Mouse (Mus musculus) adrenal gland, adult 8-10 months (tissue): ENCODE data around the gene Arsb. TPM values are rescaled to one million over a fixed set of nuclear protein-coding genes. Genes with fewer than 3 reads are reported as not detected.
A peak's percentile ranks its signal among the peaks of the same experiment; 100 is the strongest.
"Not testable (repeated sequence)": the region's sequence is repeated elsewhere in the genome, so short reads cannot be mapped to it uniquely, and the experiment has no call there.

ENCODE experiments used
- DNase-seq: peaks from one replicate; pipeline ENCODE4 v3.0.0; 2022
- total RNA-seq, 4 experiments: library from RNA; stranded (reverse); gene quantifications; 2 replicates each; pipeline ENCODE4 v1.2.4; 2022

The Arsb gene
- total RNA-seq, 4 experiments from 2014 or later, result 46.8 to 54.0 (median 48.8) TPM

- no peak for DNase-seq
These were observed 153.5 kb downstream of the Arsb start for GRCm38 (mm10) chr13:93924735-93925432.

GRCm38 (mm10) chr13:93930561-93931340 is 159.3 kb downstream of the Arsb start:
- DNase-seq, result no peak

- no peak for DNase-seq
These were observed 165.0 kb downstream of the Arsb start for GRCm38 (mm10) chr13:93936455-93936854.

- DNase-seq, result no peak
These were observed 166.7 kb downstream of the Arsb start for GRCm38 (mm10) chr13:93938118-93938517.

GRCm38 (mm10) chr13:93939363-93940127 is 168.1 kb downstream of the Arsb start:
- DNase-seq, result no peak

- DNase-seq, result no peak
These were observed 169.5 kb downstream of the Arsb start for GRCm38 (mm10) chr13:93940742-93941531.

GRCm38 (mm10) chr13:93950996-93951395 is 179.6 kb downstream of the Arsb start:
- DNase-seq, result no peak

- no peak for DNase-seq
These were observed 180.1 kb downstream of the Arsb start for GRCm38 (mm10) chr13:93951555-93951954.

GRCm38 (mm10) chr13:93952466-93952865 is 181.0 kb downstream of the Arsb start:
- DNase-seq, result peak; percentile 57

- DNase-seq, result no peak
These were observed 186.5 kb downstream of the Arsb start for GRCm38 (mm10) chr13:93957907-93958306.

- DNase-seq, result no peak
These were observed 194.8 kb downstream of the Arsb start for GRCm38 (mm10) chr13:93966271-93966670.

- peak; percentile 87 for DNase-seq
These were observed 195.7 kb downstream of the Arsb start for GRCm38 (mm10) chr13:93967138-93967537.

GRCm38 (mm10) chr13:93970115-93970514 is 198.7 kb downstream of the Arsb start:
- DNase-seq, result no peak

- DNase-seq, result no peak
These were observed 201.0 kb downstream of the Arsb start for GRCm38 (mm10) chr13:93972423-93972822.

- no peak for DNase-seq
These were observed 204.2 kb downstream of the Arsb start for GRCm38 (mm10) chr13:93975668-93976067.

GRCm38 (mm10) chr13:93976897-93977530 is 205.6 kb downstream of the Arsb start:
- DNase-seq, result no peak

- DNase-seq, result peak; percentile 52
These were observed 207.5 kb downstream of the Arsb start for GRCm38 (mm10) chr13:93978703-93979495.

- DNase-seq, result no peak
These were observed 208.3 kb downstream of the Arsb start for GRCm38 (mm10) chr13:93979754-93980153.

GRCm38 (mm10) chr13:93984521-93984920 is 213.1 kb downstream of the Arsb start:
- DNase-seq, result no peak

GRCm38 (mm10) chr13:93985181-93985580 is 213.8 kb downstream of the Arsb start:
- no peak for DNase-seq

- not testable (repeated sequence) for DNase-seq
These were observed 214.3 kb downstream of the Arsb start for GRCm38 (mm10) chr13:93985750-93986149.
